ENCODE assay signal across 8 mouse cellular contexts in genomic region chr11:6695176-6695575, GRCm38 (mm10). TPM values are rescaled to one million over a fixed set of nuclear protein-coding genes. Genes with fewer than 3 reads are reported as not detected.
DNase-seq lines count a peak whose midpoint lies in the region; ATAC-seq and TF ChIP-seq lines count a peak whose summit lies in the region.

No protein-coding gene starts in this region.

- H3K27ac ChIP-seq in embryonic facial prominence, embryonic 11.5 days (replicated peaks; ENCODE audit: low read depth, low read length), result no peak overlapping the region
- H3K27ac ChIP-seq in embryonic facial prominence, embryonic 10.5 days (replicated peaks), result no peak overlapping the region
- H3K27ac ChIP-seq in cerebellum, adult 2 months (ENCODE audit: insufficient read depth, low read length), result no peak overlapping the region

- DNase-seq in embryonic facial prominence, embryonic 11.5 days (ENCODE audit: low spot score), result no peak
- DNase-seq in embryonic facial prominence, embryonic 10.5 days (ENCODE audit: low spot score), result no peak
- DNase-seq in adrenal gland, adult 8-10 months, result peak; percentile 72
- DNase-seq in heart, postnatal 4 days, result peak; percentile 70
- DNase-seq in lung, postnatal 14 days, result peak; percentile 38
- peak; percentile 50 for DNase-seq in thymus, postnatal 4 days
- DNase-seq in cerebellum, adult 2 months, result no peak
- DNase-seq in right cerebral cortex, postnatal 10 days (ENCODE audit: low spot score in 2 of 2), result no peak

- no peak overlapping the region for H3K9ac ChIP-seq in embryonic facial prominence, embryonic 11.5 days (replicated peaks; ENCODE audit: low read length)

- H3K9me3 ChIP-seq in embryonic facial prominence, embryonic 11.5 days (replicated peaks; ENCODE audit: control insufficient read depth, low read length), result no peaks in the 10 kb centered on the region
- H3K9me3 ChIP-seq in embryonic facial prominence, embryonic 10.5 days, result no peaks in the 10 kb centered on the region

- no peaks in the 10 kb centered on the region for H3K36me3 ChIP-seq in embryonic facial prominence, embryonic 11.5 days (replicated peaks; ENCODE audit: control insufficient read depth, insufficient read depth, low read depth, low read length)
- no peaks in the 10 kb centered on the region for H3K36me3 ChIP-seq in embryonic facial prominence, embryonic 10.5 days (replicated peaks)

- 79% methylated on average over 12 of the region's 12 CpGs for WGBS in embryonic facial prominence, embryonic 11.5 days
- 83% methylated on average over 12 of the region's 12 CpGs for WGBS in embryonic facial prominence, embryonic 10.5 days
- WGBS in cerebellum, adult 2 months, result 70% methylated on average over 12 of the region's 12 CpGs

- no peak for TF ChIP-seq CTCF in cerebellum, adult 2 months (IDR thresholded peaks at IDR 0.05; ENCODE audit: borderline replicate concordance, insufficient read depth, low read depth, low read length)

- no peaks in the 10 kb centered on the region for H3K27me3 ChIP-seq in embryonic facial prominence, embryonic 11.5 days (ENCODE audit: control insufficient read depth, insufficient read depth, low read length)
- no peaks in the 10 kb centered on the region for H3K27me3 ChIP-seq in embryonic facial prominence, embryonic 10.5 days (replicated peaks; ENCODE audit: low read depth, poor library complexity, severe bottlenecking)
- H3K27me3 ChIP-seq in cerebellum, adult 2 months (ENCODE audit: control insufficient read depth, insufficient read depth, low read length), result no peaks in the 10 kb centered on the region

- ATAC-seq in embryonic facial prominence, embryonic 11.5 days (replicated peaks; ENCODE audit: insufficient number of reproducible peaks, low FRiP score, low TSS enrichment, low read depth), result 0 out of 2 replicates have a peak, but pooled peaks have one; percentile 39

- H3K4me1 ChIP-seq in embryonic facial prominence, embryonic 11.5 days (ENCODE audit: control insufficient read depth, insufficient read depth, low read length), result no peaks in the 10 kb centered on the region
- no peaks in the 10 kb centered on the region for H3K4me1 ChIP-seq in embryonic facial prominence, embryonic 10.5 days
- 0 out of 2 replicates have a peak, but pooled peaks cover 2% of the 10 kb centered on the region for H3K4me1 ChIP-seq in cerebellum, adult 2 months (ENCODE audit: control insufficient read depth, insufficient read depth, low read length)

- no peak overlapping the region for H3K4me2 ChIP-seq in embryonic facial prominence, embryonic 11.5 days (ENCODE audit: low read depth, low read length)

- H3K4me3 ChIP-seq in embryonic facial prominence, embryonic 11.5 days (ENCODE audit: low read depth, low read length), result no peak overlapping the region
- H3K4me3 ChIP-seq in embryonic facial prominence, embryonic 10.5 days, result no peak overlapping the region
- H3K4me3 ChIP-seq in cerebellum, adult 2 months (replicated peaks; ENCODE audit: insufficient read depth, low read depth, low read length), result no peak overlapping the region

- TF ChIP-seq POLR2A in cerebellum, adult 2 months (IDR thresholded peaks at IDR 0.05; ENCODE audit: borderline replicate concordance, insufficient read depth, low read length), result no peak

RNA-seq across cellular contexts. Expression of gene Ramp3, which starts 36.9 kb away (rescaled TPM):
- polyA plus RNA-seq in embryonic facial prominence, embryonic 11.5 days (2014; fragmentation: Nextera tagmentation; extraction: Ambion mirVana), result 4.9 and 5.6 TPM in 2 replicates
- polyA plus RNA-seq in embryonic facial prominence, embryonic 10.5 days (2016; fragmentation: Nextera tagmentation; extraction: Ambion mirVana), result 5.0 and 5.1 TPM in 2 replicates
- total RNA-seq in adrenal gland, adult 8-10 months (2022), result 10 to 100 TPM; 15.8 to 20.8 (median 19.9) TPM
- 1 to 10 TPM; 3.6 to 3.7 TPM for total RNA-seq in heart, postnatal 4 days (2021)
- polyA plus RNA-seq in cerebellum, adult 2 months (2012; rRNA removed), result 34.3 and 41.0 TPM in 2 replicates

RNA-seq across cellular contexts. Expression of gene Wap, which starts 56.7 kb away (rescaled TPM):
- not detected in 2 replicates for polyA plus RNA-seq in embryonic facial prominence, embryonic 11.5 days (2014; fragmentation: Nextera tagmentation; extraction: Ambion mirVana)
- not detected in 2 replicates for polyA plus RNA-seq in embryonic facial prominence, embryonic 10.5 days (2016; fragmentation: Nextera tagmentation; extraction: Ambion mirVana)
- total RNA-seq in adrenal gland, adult 8-10 months (2022), result not detected
- total RNA-seq in heart, postnatal 4 days (2021), result not detected
- polyA plus RNA-seq in cerebellum, adult 2 months (2012; rRNA removed), result not detected in 2 replicates

Comparison
In these comparisons a context has a peak if more than half of its experiments do, and no peak if none do; other contexts are left out.
1. DNase-seq: peak in adrenal gland, adult 8-10 months (single experiment), heart, postnatal 4 days (single experiment), lung, postnatal 14 days (single experiment) and thymus, postnatal 4 days (single experiment); none in embryonic facial prominence, embryonic 11.5 days (single experiment), embryonic facial prominence, embryonic 10.5 days (single experiment), cerebellum, adult 2 months (0 of 2) and right cerebral cortex, postnatal 10 days (0 of 2).